ENCODE assay signal across 15 mouse cellular contexts in genomic region chr1:183215706-183216105, GRCm38 (mm10).
"Had no signal": no experiment of that assay in that cellular context is flagged by ENCODE, and none has a peak within 500 bp of the region (broad histone marks: within the 10 kb centered on the region; RNA-seq: fewer than 3 reads in every experiment).

No protein-coding gene starts in this region.

- H3K4me2 ChIP-seq: lung, embryonic 14.5 days; midbrain, embryonic 12.5 days; neural tube, embryonic 12.5 days; stomach, embryonic 15.5 days had no signal

- H3K4me3 ChIP-seq: midbrain, embryonic 10.5 days; midbrain, embryonic 12.5 days; neural tube, embryonic 12.5 days; stomach, embryonic 15.5 days had no signal

- H3K27ac ChIP-seq: midbrain, embryonic 10.5 days; midbrain, embryonic 12.5 days; neural tube, embryonic 12.5 days; stomach, embryonic 15.5 days; stomach, postnatal 0 days had no signal

- H3K36me3 ChIP-seq: midbrain, embryonic 12.5 days; neural tube, embryonic 12.5 days; stomach, embryonic 15.5 days had no signal

- H3K9me3 ChIP-seq: midbrain, embryonic 10.5 days; midbrain, embryonic 12.5 days; neural tube, embryonic 12.5 days; stomach, embryonic 15.5 days had no signal

- H3K27me3 ChIP-seq: midbrain, embryonic 12.5 days; neural tube, embryonic 12.5 days; stomach, embryonic 15.5 days had no signal

- DNase-seq: lung, adult 18-20 months; lung, embryonic 14.5 days; lung, postnatal 10 days; lung, postnatal 4 days; midbrain, embryonic 14.5 days; right cerebral cortex, postnatal 14 days; thymus, adult 2 months; thymus, postnatal 25 days; thymus, postnatal 4 days had no signal

- H3K9ac ChIP-seq: lung, embryonic 14.5 days; midbrain, embryonic 12.5 days; neural tube, embryonic 12.5 days; stomach, embryonic 15.5 days had no signal

- ATAC-seq: midbrain, embryonic 16.5 days had no signal
